Mouse (Mus musculus): ENCODE data around the gene Fer. TPM values are rescaled to one million over a fixed set of nuclear protein-coding genes. Genes with fewer than 3 reads are reported as not detected.

Fer gene
- polyA plus RNA-seq, 1 experiment, result 67.9 TPM

- TF ChIP-seq CTCF (IDR thresholded peaks at IDR 0.05; ENCODE audit: borderline replicate concordance, insufficient read depth, low read length), result no peak
- no peak for TF ChIP-seq POLR2A (IDR thresholded peaks at IDR 0.05; ENCODE audit: low read depth, low read length)
- Histone ChIP-seq H3K4me1 (ENCODE audit: control insufficient read depth, insufficient read depth, low read length) (no peaks in the 10 kb centered on the region), H3K4me3 (ENCODE audit: insufficient read depth, low read length) (no peak overlapping the region), H3K27ac (ENCODE audit: insufficient read depth, low read length) (no peak overlapping the region)
Observed at GRCm38 (mm10) chr17:63897050-63897449, 34.2 kb downstream of the Fer start.

DNA sequence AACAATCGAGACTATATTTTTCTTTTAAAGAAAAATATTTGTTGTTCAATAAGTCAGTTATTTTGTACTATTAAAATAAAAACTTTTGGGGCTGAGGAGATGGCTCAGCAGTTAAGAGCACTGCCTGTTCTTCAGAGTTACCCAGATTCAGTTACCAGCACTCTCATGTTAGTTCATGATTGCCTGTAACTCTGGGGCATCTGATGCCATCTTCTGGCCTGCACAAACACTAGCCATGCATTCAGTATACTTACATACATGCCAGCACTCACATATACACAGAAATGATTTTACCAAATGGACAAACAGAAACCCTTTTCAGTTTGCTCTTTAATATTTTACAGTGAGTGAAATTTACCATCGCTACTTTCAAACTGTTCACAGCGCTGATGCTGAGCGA lies 46.4 kb downstream of the Fer start:
- Histone ChIP-seq H3K4me3 (ENCODE audit: insufficient read depth, low read length) (no peak overlapping the region), H3K27ac (ENCODE audit: insufficient read depth, low read length) (no peak overlapping the region), H3K4me1 (ENCODE audit: control insufficient read depth, insufficient read depth, low read length) (no peaks in the 10 kb centered on the region)
- TF ChIP-seq POLR2A (IDR thresholded peaks at IDR 0.05; ENCODE audit: low read depth, low read length), result no peak

DNA sequence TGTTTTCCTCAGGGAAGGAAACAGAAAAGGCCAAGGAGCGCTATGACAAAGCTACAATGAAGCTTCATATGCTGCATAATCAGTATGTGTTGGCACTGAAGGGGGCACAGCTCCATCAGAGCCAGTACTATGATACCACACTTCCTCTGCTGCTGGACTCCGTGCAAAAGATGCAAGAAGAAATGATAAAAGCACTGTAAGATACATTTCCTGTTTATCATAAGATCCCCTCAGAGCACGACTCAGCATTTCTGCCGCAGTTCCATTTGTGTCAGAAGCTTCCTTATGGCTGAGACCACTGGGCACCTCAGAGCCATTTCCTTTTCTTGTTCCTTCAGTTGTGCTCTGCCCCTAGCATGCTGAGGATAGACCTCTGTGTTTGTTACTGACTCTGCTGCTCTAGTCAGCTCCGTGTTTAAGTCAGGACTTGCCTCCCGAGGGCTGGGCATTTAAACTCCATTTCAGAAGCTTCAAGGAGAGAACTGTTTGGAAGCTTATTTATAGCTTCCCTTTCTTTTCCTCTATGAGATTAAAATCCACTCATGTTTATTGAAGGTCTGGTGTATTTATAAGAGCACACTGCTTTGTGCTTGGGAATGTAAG lies 58.8 kb downstream of the Fer start:
- no peak for TF ChIP-seq CTCF (IDR thresholded peaks at IDR 0.05; ENCODE audit: borderline replicate concordance, insufficient read depth, low read length)
- TF ChIP-seq POLR2A (IDR thresholded peaks at IDR 0.05; ENCODE audit: low read depth, low read length), result no peak

GRCm38 (mm10) chr17:63925581-63925980 lies 62.7 kb downstream of the Fer start:
- Histone ChIP-seq H3K4me1 (ENCODE audit: control insufficient read depth, insufficient read depth, low read length) (peaks cover 2% of the 10 kb centered on the region; the same call in 1 of the 2 replicates), H3K4me3 (ENCODE audit: insufficient read depth, low read length) (no peak overlapping the region), H3K27ac (ENCODE audit: insufficient read depth, low read length) (no peak overlapping the region)
- TF ChIP-seq CTCF (IDR thresholded peaks at IDR 0.05; ENCODE audit: borderline replicate concordance, insufficient read depth, low read length) (no peak), POLR2A (IDR thresholded peaks at IDR 0.05; ENCODE audit: low read depth, low read length) (no peak)

More for the DNA sequence above, 58.8 kb downstream of the Fer start:
- peaks cover 2% of the 10 kb centered on the region; the same call in 1 of the 2 replicates for H3K4me1 ChIP-seq (ENCODE audit: control insufficient read depth, insufficient read depth, low read length)
- H3K4me3 ChIP-seq (ENCODE audit: insufficient read depth, low read length), result no peak overlapping the region
- no peak overlapping the region for H3K27ac ChIP-seq (ENCODE audit: insufficient read depth, low read length)

- TF ChIP-seq CTCF (IDR thresholded peaks at IDR 0.05; ENCODE audit: borderline replicate concordance, insufficient read depth, low read length) (no peak), POLR2A (IDR thresholded peaks at IDR 0.05; ENCODE audit: low read depth, low read length) (no peak)
- H3K4me3 ChIP-seq (ENCODE audit: insufficient read depth, low read length), result no peak overlapping the region
- no peaks in the 10 kb centered on the region for H3K4me1 ChIP-seq (ENCODE audit: control insufficient read depth, insufficient read depth, low read length)
- H3K27ac ChIP-seq (ENCODE audit: insufficient read depth, low read length), result no peak overlapping the region
Observed at GRCm38 (mm10) chr17:63930634-63931033, 67.8 kb downstream of the Fer start.

DNA sequence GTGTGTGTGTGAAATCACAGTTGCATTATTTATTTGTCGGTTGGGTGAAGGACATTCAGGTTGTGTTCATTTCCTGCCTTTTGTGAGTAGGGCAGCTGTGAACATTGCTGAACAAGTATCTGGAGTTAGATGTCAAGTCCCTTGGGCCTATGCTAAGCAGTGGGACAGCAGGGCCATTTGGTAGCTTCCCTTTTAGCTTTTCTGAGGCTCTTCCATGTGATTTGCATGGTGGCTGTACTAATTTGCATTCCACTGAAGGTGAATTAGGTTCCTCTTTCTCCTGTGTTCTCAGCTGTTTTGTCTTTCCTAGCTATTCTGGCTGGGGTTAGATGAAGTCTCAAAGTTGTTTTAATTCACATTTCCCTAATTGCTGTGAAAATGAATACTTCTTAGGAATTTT lies 68.7 kb downstream of the Fer start:
- H3K4me3 ChIP-seq (ENCODE audit: insufficient read depth, low read length), result no peak overlapping the region
- H3K27ac ChIP-seq (ENCODE audit: insufficient read depth, low read length), result no peak overlapping the region
- H3K4me1 ChIP-seq (ENCODE audit: control insufficient read depth, insufficient read depth, low read length), result no peaks in the 10 kb centered on the region
- TF ChIP-seq CTCF (IDR thresholded peaks at IDR 0.05; ENCODE audit: borderline replicate concordance, insufficient read depth, low read length), result no peak
- no peak for TF ChIP-seq POLR2A (IDR thresholded peaks at IDR 0.05; ENCODE audit: low read depth, low read length)

DNA sequence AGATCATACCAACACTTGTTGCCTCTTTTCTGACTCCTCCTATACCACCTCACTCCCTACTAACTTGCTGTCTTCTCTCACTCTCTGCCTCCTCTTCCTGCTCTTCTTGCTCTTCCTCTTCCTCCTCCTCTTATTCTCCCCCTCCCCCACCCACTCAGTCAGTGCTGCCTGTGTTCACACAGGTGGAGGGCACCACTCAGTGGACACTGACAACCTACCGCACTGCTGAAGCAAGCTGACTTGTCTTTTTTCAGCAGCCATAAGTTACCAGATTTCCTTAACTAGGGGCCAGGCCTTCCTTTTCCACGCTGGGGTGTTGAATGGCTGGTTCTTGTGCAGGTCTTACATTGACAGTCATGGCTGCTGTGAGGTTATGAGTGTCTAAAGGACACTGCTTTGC lies 72.5 kb downstream of the Fer start:
- Histone ChIP-seq H3K4me1 (ENCODE audit: control insufficient read depth, insufficient read depth, low read length) (no peaks in the 10 kb centered on the region), H3K27ac (ENCODE audit: insufficient read depth, low read length) (no peak overlapping the region), H3K4me3 (ENCODE audit: insufficient read depth, low read length) (no peak overlapping the region)
- TF ChIP-seq POLR2A (IDR thresholded peaks at IDR 0.05; ENCODE audit: low read depth, low read length) (no peak), CTCF (IDR thresholded peaks at IDR 0.05; ENCODE audit: borderline replicate concordance, insufficient read depth, low read length) (no peak)

DNA sequence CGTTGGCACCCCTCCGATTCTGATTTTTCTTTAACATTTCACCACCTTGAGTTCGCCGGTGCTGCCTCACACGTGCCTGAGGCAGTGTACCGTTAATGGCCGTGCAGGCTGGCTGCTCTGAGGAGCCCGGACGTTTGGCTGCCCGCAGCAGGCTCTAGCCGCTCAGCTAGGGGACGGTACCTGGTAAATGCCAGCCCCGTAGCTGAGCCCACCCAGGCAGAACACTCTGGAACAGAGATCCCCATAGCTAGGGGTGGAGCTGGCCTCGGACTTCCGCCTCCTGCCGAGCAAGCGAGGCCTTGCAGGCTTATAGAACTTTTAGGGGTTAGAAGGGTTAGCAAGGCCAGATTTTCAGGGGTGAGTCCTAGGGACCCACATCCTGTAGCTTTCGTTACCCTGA lies 75.0 kb downstream of the Fer start:
- no peak overlapping the region for H3K27ac ChIP-seq (ENCODE audit: insufficient read depth, low read length)

DNA sequence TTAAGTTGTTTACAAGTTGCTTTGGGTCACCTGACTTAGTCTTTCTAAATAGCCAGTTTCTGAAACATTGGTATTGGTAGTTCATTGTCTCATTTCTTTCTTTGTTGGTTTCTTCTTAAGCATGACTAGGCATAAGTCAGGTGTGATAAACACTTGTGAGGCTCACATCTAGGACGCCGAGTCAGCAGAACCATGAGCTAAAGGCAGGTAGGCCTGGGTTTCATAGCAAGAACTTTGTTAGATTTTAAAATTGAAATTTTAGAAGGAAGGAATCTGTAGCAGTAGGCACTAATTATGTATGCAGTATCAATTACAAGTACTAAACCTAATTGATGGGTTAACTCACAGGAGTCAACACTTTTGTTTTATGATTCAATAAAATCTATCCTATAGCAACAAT lies 83.9 kb downstream of the Fer start:
- H3K27ac ChIP-seq (ENCODE audit: insufficient read depth, low read length), result no peak overlapping the region
- H3K4me3 ChIP-seq (ENCODE audit: insufficient read depth, low read length), result no peak overlapping the region
- peaks cover 7% of the 10 kb centered on the region; the same call in 1 of the 2 replicates for H3K4me1 ChIP-seq (ENCODE audit: control insufficient read depth, insufficient read depth, low read length)
- no peak for TF ChIP-seq POLR2A (IDR thresholded peaks at IDR 0.05; ENCODE audit: low read depth, low read length)
- no peak for TF ChIP-seq CTCF (IDR thresholded peaks at IDR 0.05; ENCODE audit: borderline replicate concordance, insufficient read depth, low read length)

More for the DNA sequence above, 75.0 kb downstream of the Fer start:
- no peaks in the 10 kb centered on the region for H3K4me1 ChIP-seq (ENCODE audit: control insufficient read depth, insufficient read depth, low read length)
- no peak overlapping the region for H3K4me3 ChIP-seq (ENCODE audit: insufficient read depth, low read length)
- TF ChIP-seq POLR2A (IDR thresholded peaks at IDR 0.05; ENCODE audit: low read depth, low read length) (no peak), CTCF (IDR thresholded peaks at IDR 0.05; ENCODE audit: borderline replicate concordance, insufficient read depth, low read length) (no peak)

DNA sequence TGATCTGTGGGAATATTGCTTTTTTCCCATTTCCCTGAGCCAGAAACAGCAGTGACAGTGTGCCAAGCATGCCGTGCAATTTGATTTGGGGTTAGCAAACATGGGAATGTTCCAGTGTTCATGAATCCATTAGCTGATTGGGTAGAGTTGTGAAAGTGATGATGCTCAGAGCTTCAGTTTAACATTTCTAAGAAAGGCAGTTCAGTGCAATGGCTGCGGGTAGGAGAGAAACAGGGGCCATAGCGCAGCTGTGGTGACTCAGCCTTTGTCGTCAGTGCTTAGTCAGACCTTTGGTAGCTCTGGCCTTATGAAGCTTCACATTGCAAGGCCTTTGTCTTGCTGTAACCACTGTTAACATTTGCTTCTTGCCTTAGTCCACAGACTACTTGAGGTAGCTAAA lies 85.9 kb downstream of the Fer start:
- TF ChIP-seq CTCF (IDR thresholded peaks at IDR 0.05; ENCODE audit: borderline replicate concordance, insufficient read depth, low read length), result no peak
- no peak for TF ChIP-seq POLR2A (IDR thresholded peaks at IDR 0.05; ENCODE audit: low read depth, low read length)
- peak overlapping the region; percentile 29; the same call in 1 of the 2 replicates for H3K27ac ChIP-seq (ENCODE audit: insufficient read depth, low read length)
- H3K4me3 ChIP-seq (ENCODE audit: insufficient read depth, low read length), result no peak overlapping the region
- H3K4me1 ChIP-seq (ENCODE audit: control insufficient read depth, insufficient read depth, low read length), result peaks cover 7% of the 10 kb centered on the region; the same call in 1 of the 2 replicates
